Mouse (Mus musculus) CH12.LX (cell line): Measurements from ENCODE around the gene Man1a2. TPM values are rescaled to one million over a fixed set of nuclear protein-coding genes. Genes with fewer than 3 reads are reported as not detected.

Experiments used
- DNase-seq: peaks from one replicate; pipeline ENCODE4 v3.0.0-alpha.2; 2013; ENCODE audit errors: extremely low read depth
- H3K27ac ChIP-seq: 2 replicates; pipeline ENCODE4 v1.5.1; 2012; ENCODE audit warnings: low read depth, mild to moderate bottlenecking, control low read depth, moderate library complexity; ENCODE audit not compliant: insufficient read depth
- H3K27me3 ChIP-seq: replicated peaks from 2 replicates; pipeline ENCODE3; 2012; ENCODE audit warnings: inconsistent platforms
- H3K36me3 ChIP-seq, 2 experiments: replicated peaks in 1 of 2; 2 replicates each; pipeline versions ENCODE3 to v1.6.1; 2012; ENCODE audit warnings: inconsistent platforms in 1 of 2, low read length in 1 of 2, mild to moderate bottlenecking in 1 of 2, mixed read lengths in 1 of 2, moderate library complexity in 1 of 2; ENCODE audit not compliant: control insufficient read depth in 1 of 2, insufficient read depth in 1 of 2
- H3K4me1 ChIP-seq, 2 experiments: 2 replicates each; pipeline ENCODE4 v1.6.1; 2012; ENCODE audit warnings: inconsistent platforms in 1 of 2, moderate library complexity in 1 of 2; ENCODE audit not compliant: insufficient read depth in 2 of 2, control insufficient read depth in 1 of 2
- H3K4me2 ChIP-seq: 2 replicates; pipeline ENCODE4 v1.6.1; 2012; ENCODE audit warnings: low read depth, mild to moderate bottlenecking, control low read depth; ENCODE audit not compliant: poor library complexity, insufficient read depth, severe bottlenecking
- H3K4me3 ChIP-seq, 3 experiments: fragments of 150-350 bp in 1 of 3; sonication (generic) in 1 of 3; replicated peaks in 1 of 3; 2 replicates each; pipeline versions ENCODE3 to v1.5.1; 2011 to 2012; ENCODE audit warnings: low read depth in 2 of 3, low read length in 2 of 3, mild to moderate bottlenecking in 2 of 3, moderate library complexity in 2 of 3, control low read depth in 1 of 3, improper control_type of control experiment in 1 of 3, inconsistent platforms in 1 of 3, mixed read lengths in 1 of 3; ENCODE audit not compliant: poor library complexity in 1 of 3
- H3K79me2 ChIP-seq: replicated peaks from 2 replicates; pipeline ENCODE4 v1.6.1; 2012; ENCODE audit warnings: mild to moderate bottlenecking, moderate library complexity; ENCODE audit not compliant: control insufficient read depth, poor library complexity, insufficient read depth, severe bottlenecking; ENCODE audit errors: extremely low read depth
- H3K9ac ChIP-seq: 2 replicates; pipeline ENCODE4 v1.6.1; 2012; ENCODE audit warnings: low read depth, mild to moderate bottlenecking, control low read depth, moderate library complexity; ENCODE audit not compliant: insufficient read depth
- H3K9me3 ChIP-seq: replicated peaks from 2 replicates; pipeline ENCODE3; 2012; ENCODE audit warnings: low read length, inconsistent platforms, mixed read lengths
- CHD1 ChIP-seq: IDR thresholded peaks from 2 replicates; pipeline ENCODE4 v1.6.1; 2012; ENCODE audit warnings: low read depth, low read length, improper control_type of control experiment, inconsistent platforms
- ETS1 ChIP-seq: conservative IDR thresholded peaks from 2 replicates; pipeline ENCODE4 v1.6.1; 2012; ENCODE audit warnings: low read depth, mild to moderate bottlenecking, inconsistent platforms, low read length, improper control_type of control experiment, moderate library complexity
- JUND ChIP-seq: conservative IDR thresholded peaks from 2 replicates; pipeline ENCODE4 v1.6.1; 2011; ENCODE audit warnings: low read depth, low read length, improper control_type of control experiment
- KAT2A ChIP-seq: IDR thresholded peaks from 2 replicates; pipeline ENCODE4 v1.6.1; 2012; ENCODE audit warnings: low read length, improper control_type of control experiment, inconsistent platforms; ENCODE audit not compliant: insufficient replicate concordance
- MEF2A ChIP-seq: IDR thresholded peaks from 2 replicates; pipeline ENCODE4 v1.6.1; 2014; ENCODE audit warnings: low read depth, mild to moderate bottlenecking, inconsistent platforms, low read length, improper control_type of control experiment, borderline replicate concordance
- MYC ChIP-seq: IDR thresholded peaks from 2 replicates; pipeline ENCODE4 v1.6.1; 2011; ENCODE audit warnings: low read depth, mild to moderate bottlenecking, improper control_type of control experiment, low read length
- PAX5 ChIP-seq: IDR thresholded peaks from 2 replicates; pipeline ENCODE4 v1.6.1; 2012; ENCODE audit warnings: low read length, inconsistent platforms, mixed read lengths
- RCOR1 ChIP-seq: conservative IDR thresholded peaks from 2 replicates; pipeline ENCODE4 v1.6.1; 2012; ENCODE audit warnings: low read depth, mild to moderate bottlenecking, inconsistent platforms, low read length, improper control_type of control experiment
- SIN3A ChIP-seq: IDR thresholded peaks from 2 replicates; pipeline ENCODE4 v1.6.1; 2012; ENCODE audit warnings: low read length, improper control_type of control experiment, inconsistent platforms
- TCF12 ChIP-seq: IDR thresholded peaks from 2 replicates; pipeline ENCODE4 v1.6.1; 2014; ENCODE audit warnings: low read depth, mild to moderate bottlenecking, inconsistent platforms, low read length, improper control_type of control experiment
- USF1 ChIP-seq: IDR thresholded peaks from 2 replicates; pipeline ENCODE4 v1.6.1; 2014; ENCODE audit warnings: low read depth, mild to moderate bottlenecking, inconsistent platforms, low read length, improper control_type of control experiment
- ZMIZ1 ChIP-seq: IDR thresholded peaks from 2 replicates; pipeline ENCODE4 v1.6.1; 2012; ENCODE audit warnings: low read depth, mild to moderate bottlenecking, inconsistent platforms, low read length, improper control_type of control experiment
- ZNF384 ChIP-seq: IDR thresholded peaks from 2 replicates; pipeline ENCODE4 v1.6.1; 2012; ENCODE audit warnings: low read depth, low read length, improper control_type of control experiment, inconsistent platforms
- dilution Hi-C: fragments of 300-500 bp; cut with MboI; formaldehyde crosslinking; loops from 2 replicates; pipeline ENCODE4 v1.14.3; 2020; ENCODE audit warnings: low sequenced_read_pairs; ENCODE audit not compliant: extremely low pct_unique_long_range_greater_than_20kb, extremely low pct_ligation_motif_present
- in situ Hi-C: fragments of 300-500 bp; cut with MboI; formaldehyde crosslinking; loops from 3 replicates; pipeline ENCODE4 v1.14.3; 2019; ENCODE audit warnings: low sequenced_read_pairs, low pct_ligation_motif_present, low pct_unique_long_range_greater_than_20kb, mixed read lengths
- polyA plus RNA-seq: library from polyadenylated mRNA; unstranded; fragments of >175 nt; gene quantifications from 2 replicates; pipeline ENCODE4 v1.2.1, GENCODE M21; 2012; ENCODE audit warnings: low read depth; ENCODE audit not compliant: insufficient read length
- total RNA-seq, 2 experiments: library from RNA; depleted of rRNA; stranded (reverse); fragments of 300-350 nt in 1 of 2; fragments of >200 nt in 1 of 2; gene quantifications; 2 replicates each; pipeline ENCODE4 v1.2.3; 2012 to 2014

Gene Man1a2
- total and polyA plus RNA-seq, 3 experiments = 31.1 to 73.6 (median 53.5) TPM

DNA sequence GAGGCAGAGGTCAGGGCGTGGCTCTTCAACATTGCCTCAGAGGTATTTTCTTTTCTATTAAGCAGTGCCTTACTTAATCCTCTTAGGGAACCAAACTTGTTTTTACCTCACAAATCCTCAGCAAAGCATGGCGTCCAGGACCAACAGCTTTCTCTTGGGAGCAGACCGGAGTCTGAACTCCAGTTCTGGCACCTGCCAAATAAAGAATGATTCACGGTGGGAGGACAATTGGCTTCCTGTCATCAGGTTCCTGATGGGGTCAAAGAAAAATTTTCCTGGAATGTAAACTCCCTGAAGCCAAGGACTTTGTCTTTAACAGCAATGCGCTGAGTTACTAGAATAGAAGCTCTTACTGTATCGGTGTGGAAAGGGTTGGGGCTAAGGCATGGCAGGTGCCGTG lies 30.9 kb upstream of the Man1a2 start:
- in situ Hi-C loops = no loop called here

DNA sequence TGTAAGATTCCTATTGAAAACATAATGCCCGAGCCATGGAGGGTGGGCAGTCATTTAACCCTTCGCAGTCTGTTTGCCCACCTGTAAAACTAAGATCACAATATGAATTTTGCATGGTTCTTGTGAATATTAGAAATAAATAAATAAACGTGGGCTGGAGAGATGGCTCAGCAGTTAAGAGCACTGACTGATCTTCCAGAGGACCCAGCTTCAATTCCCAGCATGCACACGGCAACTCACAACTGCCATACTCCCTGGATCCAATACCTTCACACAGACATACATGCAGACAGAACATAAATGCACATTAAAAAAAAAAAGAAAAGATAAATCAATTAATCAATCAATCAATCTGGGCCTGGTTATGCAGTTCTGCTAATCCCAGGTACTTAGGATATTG lies 30.1 kb upstream of the Man1a2 start:
- Histone ChIP-seq H3K4me1 (peaks cover 8 to 27% of the 10 kb centered on the region in 2 experiments), H3K27ac (no peak overlapping the region), H3K27me3 (no peaks in the 10 kb centered on the region), H3K79me2 (no peaks in the 10 kb centered on the region), H3K9me3 (no peaks in the 10 kb centered on the region), H3K4me3 (no peak overlapping the region), H3K9ac (no peak overlapping the region), H3K36me3 (no peaks in the 10 kb centered on the region), H3K4me2 (no peak overlapping the region)
- TF ChIP-seq KAT2A = no peak
- no peak for TF ChIP-seq TCF12
- no peak for TF ChIP-seq JUND
- no peak for TF ChIP-seq MYC
- TF ChIP-seq ETS1 = no peak
- TF ChIP-seq CHD1 = no peak
- TF ChIP-seq USF1 = no peak
- TF ChIP-seq MEF2A = no peak
- no peak for TF ChIP-seq SIN3A
- TF ChIP-seq ZMIZ1 = no peak
- no peak for TF ChIP-seq RCOR1
- DNase-seq = no peak
- dilution Hi-C loops = no loop called here
- in situ Hi-C loops = no loop called here

More for the DNA sequence above, 30.9 kb upstream of the Man1a2 start:
- Histone ChIP-seq H3K27ac (no peak overlapping the region), H3K4me3 (no peak overlapping the region), H3K4me1 (peaks cover 5 to 21% of the 10 kb centered on the region in 2 experiments), H3K9ac (no peak overlapping the region), H3K9me3 (no peaks in the 10 kb centered on the region), H3K36me3 (no peaks in the 10 kb centered on the region), H3K79me2 (no peaks in the 10 kb centered on the region), H3K4me2 (no peak overlapping the region), H3K27me3 (no peaks in the 10 kb centered on the region)
- TF ChIP-seq MEF2A (no peak), ZNF384 (no peak), PAX5 (no peak), USF1 (no peak)
- dilution Hi-C loops = no loop called here
- no peak for DNase-seq
